Mouse (Mus musculus) forebrain, embryonic 13.5 days (tissue): ENCODE data around the gene Gm21671. TPM values are rescaled to one million over a fixed set of nuclear protein-coding genes. Genes with fewer than 3 reads are reported as not detected.
A peak's percentile ranks its signal among the peaks of the same experiment; 100 is the strongest.
"Not testable (repeated sequence)": the region's sequence is repeated elsewhere in the genome, so short reads cannot be mapped to it uniquely, and the experiment has no call there.

Source experiments
- ATAC-seq: fragments of 200-750 bp; cut with Nextera tagmentation; 2 replicates; pipeline ENCODE4 v1.8.0; 2017
- H3K27ac ChIP-seq: fragments of 300-500 bp; sonication (generic); 2 replicates; pipeline ENCODE4 v1.5.1; 2015; ENCODE audit warnings: inconsistent platforms, mild to moderate bottlenecking, moderate library complexity
- H3K27me3 ChIP-seq: fragments of 300-500 bp; sonication (generic); 2 replicates; pipeline ENCODE4 v1.6.1; 2015; ENCODE audit warnings: mild to moderate bottlenecking, inconsistent platforms
- H3K36me3 ChIP-seq: fragments of 300-500 bp; sonication (generic); 2 replicates; pipeline ENCODE4 v1.6.1; 2015; ENCODE audit warnings: mild to moderate bottlenecking, inconsistent platforms; ENCODE audit not compliant: poor library complexity, severe bottlenecking
- H3K4me1 ChIP-seq: fragments of 300-500 bp; sonication (generic); 2 replicates; pipeline ENCODE4 v1.6.1; 2015; ENCODE audit warnings: inconsistent platforms
- H3K4me2 ChIP-seq: fragments of 300-500 bp; sonication (generic); 2 replicates; pipeline ENCODE4 v1.6.1; 2015; ENCODE audit warnings: inconsistent platforms, mild to moderate bottlenecking, moderate library complexity
- H3K4me3 ChIP-seq: fragments of 300-500 bp; sonication (generic); 2 replicates; pipeline ENCODE4 v1.5.1; 2015; ENCODE audit warnings: mild to moderate bottlenecking, inconsistent platforms
- H3K9ac ChIP-seq: fragments of 300-500 bp; sonication (generic); 2 replicates; pipeline ENCODE4 v1.6.1; 2015; ENCODE audit warnings: mild to moderate bottlenecking, inconsistent platforms
- H3K9me3 ChIP-seq: fragments of 300-500 bp; sonication (generic); replicated peaks from 2 replicates; pipeline ENCODE4 v1.6.1; 2016; ENCODE audit warnings: inconsistent platforms
- WGBS: fragments of 180-500 bp; shearing (Covaris S2); methylation state at CpG from one replicate; pipeline ENCODE4 v1.1.7; 2015; 5-methylcytosine and 5-hydroxymethylcytosine counted together
- polyA plus RNA-seq: library from polyadenylated mRNA; unstranded; fragments of >200 nt; fragmentation: Nextera tagmentation; extraction: Ambion mirVana; gene quantifications from 2 replicates; pipeline ENCODE4 v1.2.1, GENCODE M21; 2015

Gm21671 gene
- polyA plus RNA-seq = not detected in 2 replicates

DNA sequence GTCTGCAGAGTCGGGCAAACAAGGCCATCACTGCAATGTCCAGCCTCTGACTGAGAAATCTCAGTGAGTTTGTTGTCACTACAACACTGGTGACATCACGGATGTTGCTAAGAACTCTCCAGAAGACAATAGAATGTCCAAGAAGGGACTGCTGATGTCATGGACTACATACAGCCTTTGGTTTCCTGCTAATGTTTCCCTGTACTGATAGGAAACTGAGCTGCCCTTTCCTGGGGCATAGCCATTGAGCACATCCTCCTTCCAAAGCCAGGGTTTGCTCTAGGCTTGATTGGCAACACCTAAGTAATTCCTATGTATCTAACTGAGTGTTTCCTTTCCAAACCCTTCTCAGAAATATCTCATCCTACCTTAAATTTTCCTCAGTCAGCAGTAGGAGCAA is at the start of gene Gm21671:
Gene Gm21671, minus strand, starts transcription at position 101 of the 400 bp plus-strand sequence.
- H3K4me2 ChIP-seq, ATAC-seq, H3K9me3 ChIP-seq, H3K4me1 ChIP-seq, H3K27ac ChIP-seq, H3K36me3 ChIP-seq, H3K9ac ChIP-seq, H3K27me3 ChIP-seq, H3K4me3 ChIP-seq: not testable (repeated sequence)
- 83% methylated on average over 2 of the region's 2 CpGs for WGBS

GRCm38 (mm10) chr5:25988550-25988949 is 34.3 kb upstream of the Gm21671 start, which contains the start of gene Gm21698:
Gene Gm21698, minus strand, starts transcription at chr5:25988650.
- not testable (repeated sequence) for H3K4me3 ChIP-seq, H3K27ac ChIP-seq, H3K4me1 ChIP-seq, H3K9ac ChIP-seq, H3K9me3 ChIP-seq, ATAC-seq, H3K4me2 ChIP-seq, H3K36me3 ChIP-seq, H3K27me3 ChIP-seq
- WGBS = no CpG with 5 or more reads among the region's 3 CpGs

- not testable (repeated sequence) for ATAC-seq, H3K4me3 ChIP-seq, H3K9ac ChIP-seq, H3K4me2 ChIP-seq, H3K27ac ChIP-seq, H3K4me1 ChIP-seq, H3K27me3 ChIP-seq, H3K9me3 ChIP-seq, H3K36me3 ChIP-seq
- WGBS = no CpG with 5 or more reads among the region's 2 CpGs
Measured at GRCm38 (mm10) chr5:25972563-25972962, 18.3 kb upstream of the Gm21671 start, which contains the start of gene Gm21680. Gene Gm21680, minus strand, starts transcription at chr5:25972663.

- ATAC-seq = peak; percentile 33; the same call in 1 of the 2 replicates
- H3K9ac ChIP-seq, H3K4me1 ChIP-seq, H3K9me3 ChIP-seq, H3K27ac ChIP-seq, H3K27me3 ChIP-seq, H3K36me3 ChIP-seq, H3K4me3 ChIP-seq: not testable (repeated sequence)
- 67% methylated on average over 17 of the region's 17 CpGs for WGBS
- peak overlapping the region; percentile 46 for H3K4me2 ChIP-seq
Measured at GRCm38 (mm10) chr5:25957050-25957449, 2.8 kb upstream of the Gm21671 start.

DNA sequence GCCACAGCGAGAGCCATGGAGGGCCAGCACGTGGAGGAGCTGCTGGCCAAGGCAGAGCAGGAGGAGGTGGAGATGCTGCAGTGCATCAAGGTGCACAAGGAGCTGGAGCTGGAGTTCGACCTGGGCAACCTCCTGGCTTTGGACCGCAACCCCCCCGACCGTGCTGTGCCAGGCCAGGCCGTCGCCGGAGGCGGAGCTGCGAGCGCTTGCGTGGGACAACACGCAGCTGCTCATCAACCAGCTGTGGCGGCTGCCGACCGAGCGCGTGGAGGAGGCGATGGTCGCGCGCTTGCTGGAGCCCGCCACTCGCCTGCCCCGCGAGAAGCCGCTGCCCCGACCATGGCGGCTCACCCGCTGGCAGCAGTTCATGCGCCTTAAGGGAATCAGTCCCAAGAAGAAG is 2.4 kb upstream of the Gm21671 start:
- not testable (repeated sequence) for H3K9me3 ChIP-seq, H3K9ac ChIP-seq, H3K27ac ChIP-seq, H3K27me3 ChIP-seq, H3K4me1 ChIP-seq, H3K36me3 ChIP-seq
- Histone ChIP-seq H3K4me2 (peak overlapping the region; percentile 46), H3K4me3 (peak overlapping the region; percentile 15; the same call in 1 of the 2 replicates)
- WGBS = 33% methylated on average over 32 of the region's 32 CpGs
- peak; percentile 66 for ATAC-seq

GRCm38 (mm10) chr5:25945391-25945790 is 8.8 kb downstream of the Gm21671 start:
- H3K27me3 ChIP-seq, H3K9ac ChIP-seq, H3K9me3 ChIP-seq, H3K36me3 ChIP-seq, H3K4me3 ChIP-seq, H3K4me1 ChIP-seq, H3K4me2 ChIP-seq, ATAC-seq, H3K27ac ChIP-seq: not testable (repeated sequence)
- WGBS = 83% methylated on average over 2 of the region's 2 CpGs

DNA sequence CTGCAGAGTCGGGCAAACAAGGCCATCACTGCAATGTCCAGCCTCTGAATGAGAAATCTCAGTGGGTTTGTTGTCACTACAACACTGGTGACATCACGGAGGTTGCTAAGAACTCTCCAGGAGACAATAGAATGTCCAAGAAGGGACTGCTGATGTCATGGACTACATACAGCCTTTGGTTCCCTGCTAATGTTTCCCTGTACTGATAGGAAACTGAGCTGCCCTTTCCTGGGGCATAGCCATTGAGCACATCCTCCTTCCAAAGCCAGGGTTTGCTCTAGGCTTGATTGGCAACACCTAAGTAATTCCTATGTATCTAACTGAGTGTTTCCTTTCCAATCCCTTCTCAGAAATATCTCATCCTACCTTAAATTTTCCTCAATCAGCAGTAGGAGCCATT is 11.9 kb downstream of the Gm21671 start, which contains the start of gene Gm21663:
Gene Gm21663, minus strand, starts transcription at position 101 of the 400 bp plus-strand sequence.
- H3K27ac ChIP-seq, H3K4me1 ChIP-seq, H3K4me2 ChIP-seq, H3K36me3 ChIP-seq, H3K27me3 ChIP-seq, H3K4me3 ChIP-seq, H3K9me3 ChIP-seq, H3K9ac ChIP-seq, ATAC-seq: not testable (repeated sequence)
- 59% methylated on average over 2 of the region's 2 CpGs for WGBS

Other genes starting within 250 kb of the Gm21671 start
- 10.8 and 11.3 TPM in 2 replicates for gene Xrcc2, start 248.6 kb downstream of the Gm21671 start, polyA plus RNA-seq
- gene Actr3b, start 194.4 kb downstream of the Gm21671 start, polyA plus RNA-seq = 29.7 and 29.9 TPM in 2 replicates
- gene Gm21663, start 12.0 kb downstream of the Gm21671 start, polyA plus RNA-seq = not detected in 2 replicates
- 0.05 TPM in 1 of 2 replicates, not detected in the other for gene Gm21680, start 18.2 kb upstream of the Gm21671 start, polyA plus RNA-seq
- not detected in 2 replicates for gene Gm21698, start 34.2 kb upstream of the Gm21671 start, polyA plus RNA-seq
- gene Gm1979, start 50.4 kb upstream of the Gm21671 start, polyA plus RNA-seq = not detected in 2 replicates
- gene Gm5862, start 68.5 kb upstream of the Gm21671 start, polyA plus RNA-seq = not detected in 2 replicates
- gene Speer4a, start 85.1 kb upstream of the Gm21671 start, polyA plus RNA-seq = not detected in 2 replicates
- gene Gm7347, start 104.2 kb upstream of the Gm21671 start, polyA plus RNA-seq = not detected in 2 replicates
- not detected in 2 replicates for gene Gm10471, start 134.9 kb upstream of the Gm21671 start, polyA plus RNA-seq
- not detected in 2 replicates for gene 5031410I06Rik, start 150.9 kb upstream of the Gm21671 start, polyA plus RNA-seq
- gene Gm10220, start 167.0 kb upstream of the Gm21671 start, polyA plus RNA-seq = 0.08 TPM in 1 of 2 replicates, not detected in the other